Mouse (Mus musculus): ENCODE measurements at regions not wholly inside any gene's neighbourhood (a gene's known extent, or its start where the extent isn't known, plus 50 kb on each side); places are given as distances from the start of the nearest gene placed in this dataset.

DNA sequence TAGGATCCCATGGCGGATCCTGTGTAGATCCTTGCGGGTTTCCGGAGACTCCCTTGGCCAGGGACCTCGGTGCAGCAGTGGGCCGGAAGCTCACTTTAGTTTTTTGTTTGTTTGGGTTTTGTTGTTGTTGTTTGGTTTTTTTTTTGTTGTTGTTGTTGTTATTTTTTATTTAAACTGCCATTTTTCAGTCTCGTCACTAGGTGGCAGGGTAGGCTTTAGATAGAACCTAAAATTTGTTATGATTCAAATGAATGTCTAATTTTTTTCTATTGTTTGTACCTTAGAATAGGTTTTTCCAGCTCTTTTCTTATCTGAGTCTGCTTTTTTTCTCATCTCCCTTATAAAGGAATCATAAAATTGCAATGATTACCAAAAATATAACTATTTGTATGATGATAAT is 834.4 kb upstream of the Tacstd2 start:
- TF ChIP-seq POLR2A (IDR thresholded peaks at IDR 0.05; ENCODE audit: control insufficient read depth, low read depth, low read length) = no peak
- TF ChIP-seq CTCF (IDR thresholded peaks at IDR 0.05; ENCODE audit: control insufficient read depth, insufficient read depth, insufficient replicate concordance, low read depth, low read length) = no peak
